Mouse (Mus musculus) left cerebral cortex, adult 2 months (tissue): ENCODE measurements around the gene Mrpl14. TPM values are rescaled to one million over a fixed set of nuclear protein-coding genes. Genes with fewer than 3 reads are reported as not detected.

Experiments used
- DNase-seq, 2 experiments: peaks; one replicate each; pipeline ENCODE4 v3.0.0; 2021 to 2022; ENCODE audit warnings: low spot score in 2 of 2, mixed read lengths in 1 of 2; ENCODE audit errors: extremely low spot score in 1 of 2
- H3K27ac ChIP-seq: fragments of 200-600 bp; 2 replicates; pipeline ENCODE4 v1.8.1; 2022
- H3K4me3 ChIP-seq: fragments of 200-600 bp; 2 replicates; pipeline ENCODE4 v1.8.1; 2022
- CTCF ChIP-seq: fragments of 200-600 bp; IDR thresholded peaks from 2 replicates; pipeline ENCODE4 v1.8.1; 2022; ENCODE audit warnings: antibody characterized with exemption, mild to moderate bottlenecking, moderate library complexity
- intact Hi-C: fragments of 180-260 bp; cut with DNase I; formaldehyde crosslinking; loops from one replicate; pipeline ENCODE4 v1.15.1; 2025
- total RNA-seq, 2 experiments: library from RNA; stranded (reverse); gene quantifications; 2 replicates each; pipeline ENCODE4 v1.2.3; 2021

Mrpl14 gene
- total RNA-seq, 2 experiments from 2014 or later, result 42.4 to 44.1 TPM

GRCm38 (mm10) chr17:45706796-45707195 lies 20.7 kb downstream of the Mrpl14 start:
- intact Hi-C loops, result no loop called here
- no peak for DNase-seq
- Histone ChIP-seq H3K27ac (no peak overlapping the region), H3K4me3 (no peak overlapping the region)
- TF ChIP-seq CTCF, result no peak

- DNase-seq, result no peak
- TF ChIP-seq CTCF, result no peak
- H3K27ac ChIP-seq, result no peak overlapping the region
- intact Hi-C loops, result no loop called here
- H3K4me3 ChIP-seq, result no peak overlapping the region
Observed at GRCm38 (mm10) chr17:45707376-45707775, 21.3 kb downstream of the Mrpl14 start.

GRCm38 (mm10) chr17:45708179-45708578 lies 22.1 kb downstream of the Mrpl14 start:
- DNase-seq, result no peak
- no peak overlapping the region for H3K4me3 ChIP-seq
- TF ChIP-seq CTCF, result no peak
- intact Hi-C loops, result no loop called here
- no peak overlapping the region for H3K27ac ChIP-seq

- intact Hi-C loops, result no loop called here
- TF ChIP-seq CTCF, result no peak
Observed at GRCm38 (mm10) chr17:45709829-45710228, 23.7 kb downstream of the Mrpl14 start.

GRCm38 (mm10) chr17:45710407-45710806 lies 24.3 kb downstream of the Mrpl14 start:
- Histone ChIP-seq H3K4me3 (no peak overlapping the region), H3K27ac (no peak overlapping the region)
- DNase-seq, result no peak
- intact Hi-C loops, result no loop called here
- no peak for TF ChIP-seq CTCF

More at GRCm38 (mm10) chr17:45709829-45710228, 23.7 kb downstream of the Mrpl14 start:
- H3K27ac ChIP-seq, result no peak overlapping the region
- no peak for DNase-seq
- no peak overlapping the region for H3K4me3 ChIP-seq

GRCm38 (mm10) chr17:45711525-45711924 lies 25.4 kb downstream of the Mrpl14 start:
- H3K27ac ChIP-seq, result no peak overlapping the region
- intact Hi-C loops, result no loop called here
- TF ChIP-seq CTCF, result no peak
- no peak overlapping the region for H3K4me3 ChIP-seq
- no peak for DNase-seq

- peak; percentile 85 for TF ChIP-seq CTCF
- no peak overlapping the region for H3K27ac ChIP-seq
- intact Hi-C loops, result loop anchor here (1.0 kb wide), 2 partner anchors 40 to 55 kb away; no protein-coding TSS in a partner anchor
- no peak overlapping the region for H3K4me3 ChIP-seq
- peak; percentile 79 to 82 for DNase-seq
Observed at GRCm38 (mm10) chr17:45718323-45718722, 32.2 kb downstream of the Mrpl14 start.

GRCm38 (mm10) chr17:45723732-45724573 lies 37.8 kb downstream of the Mrpl14 start:
- Histone ChIP-seq H3K27ac (peak overlapping the region; percentile 74), H3K4me3 (peak overlapping the region; percentile 32)
- peak; percentile 94 for TF ChIP-seq CTCF
- DNase-seq, result peak; percentile 75 to 88
- intact Hi-C loops, result loop anchor here (5.0 kb wide), 1 partner anchor 142 kb away; no protein-coding TSS in a partner anchor

GRCm38 (mm10) chr17:45724574-45724921 lies 38.4 kb downstream of the Mrpl14 start:
- Histone ChIP-seq H3K27ac (no peak overlapping the region; the same call in 1 of the 2 replicates), H3K4me3 (no peak overlapping the region)
- TF ChIP-seq CTCF, result 0 out of 2 replicates have a peak, but pooled peaks have one; percentile 0
- DNase-seq, result no peak
- intact Hi-C loops, result loop anchor here (5.0 kb wide), 1 partner anchor 142 kb away; no protein-coding TSS in a partner anchor

GRCm38 (mm10) chr17:45726249-45726648 lies 40.1 kb downstream of the Mrpl14 start:
- no peak overlapping the region for H3K4me3 ChIP-seq
- intact Hi-C loops, result no loop called here
- no peak for DNase-seq
- no peak overlapping the region for H3K27ac ChIP-seq
- TF ChIP-seq CTCF, result no peak

GRCm38 (mm10) chr17:45727481-45727880 lies 41.4 kb downstream of the Mrpl14 start:
- no peak for TF ChIP-seq CTCF
- intact Hi-C loops, result no loop called here

GRCm38 (mm10) chr17:45727983-45728723 lies 42.0 kb downstream of the Mrpl14 start:
- no peak overlapping the region for H3K27ac ChIP-seq
- H3K4me3 ChIP-seq, result no peak overlapping the region
- no peak for DNase-seq
- TF ChIP-seq CTCF, result no peak
- intact Hi-C loops, result no loop called here

More at GRCm38 (mm10) chr17:45727481-45727880, 41.4 kb downstream of the Mrpl14 start:
- no peak overlapping the region for H3K27ac ChIP-seq
- no peak overlapping the region for H3K4me3 ChIP-seq
- no peak for DNase-seq
